Mouse (Mus musculus) CH12.LX (cell line): ENCODE results near the gene Klhl8. TPM values are rescaled to one million over a fixed set of nuclear protein-coding genes. Genes with fewer than 3 reads are reported as not detected.

Source experiments
- DNase-seq: peaks from one replicate; pipeline ENCODE4 v3.0.0-alpha.2; 2013; ENCODE audit errors: extremely low read depth
- H3K27ac ChIP-seq: 2 replicates; pipeline ENCODE4 v1.5.1; 2012; ENCODE audit warnings: low read depth, mild to moderate bottlenecking, control low read depth, moderate library complexity; ENCODE audit not compliant: insufficient read depth
- H3K27me3 ChIP-seq: replicated peaks from 2 replicates; pipeline ENCODE3; 2012; ENCODE audit warnings: inconsistent platforms
- H3K36me3 ChIP-seq, 2 experiments: replicated peaks in 1 of 2; 2 replicates each; pipeline versions ENCODE3 to v1.6.1; 2012; ENCODE audit warnings: inconsistent platforms in 1 of 2, low read length in 1 of 2, mild to moderate bottlenecking in 1 of 2, mixed read lengths in 1 of 2, moderate library complexity in 1 of 2; ENCODE audit not compliant: control insufficient read depth in 1 of 2, insufficient read depth in 1 of 2
- H3K4me1 ChIP-seq, 2 experiments: 2 replicates each; pipeline ENCODE4 v1.6.1; 2012; ENCODE audit warnings: inconsistent platforms in 1 of 2, moderate library complexity in 1 of 2; ENCODE audit not compliant: insufficient read depth in 2 of 2, control insufficient read depth in 1 of 2
- H3K4me2 ChIP-seq: 2 replicates; pipeline ENCODE4 v1.6.1; 2012; ENCODE audit warnings: low read depth, mild to moderate bottlenecking, control low read depth; ENCODE audit not compliant: poor library complexity, insufficient read depth, severe bottlenecking
- H3K4me3 ChIP-seq, 3 experiments: fragments of 150-350 bp in 1 of 3; sonication (generic) in 1 of 3; replicated peaks in 1 of 3; 2 replicates each; pipeline versions ENCODE3 to v1.5.1; 2011 to 2012; ENCODE audit warnings: low read depth in 2 of 3, low read length in 2 of 3, mild to moderate bottlenecking in 2 of 3, moderate library complexity in 2 of 3, control low read depth in 1 of 3, improper control_type of control experiment in 1 of 3, inconsistent platforms in 1 of 3, mixed read lengths in 1 of 3; ENCODE audit not compliant: poor library complexity in 1 of 3
- H3K79me2 ChIP-seq: replicated peaks from 2 replicates; pipeline ENCODE4 v1.6.1; 2012; ENCODE audit warnings: mild to moderate bottlenecking, moderate library complexity; ENCODE audit not compliant: control insufficient read depth, poor library complexity, insufficient read depth, severe bottlenecking; ENCODE audit errors: extremely low read depth
- H3K9ac ChIP-seq: 2 replicates; pipeline ENCODE4 v1.6.1; 2012; ENCODE audit warnings: low read depth, mild to moderate bottlenecking, control low read depth, moderate library complexity; ENCODE audit not compliant: insufficient read depth
- H3K9me3 ChIP-seq: replicated peaks from 2 replicates; pipeline ENCODE3; 2012; ENCODE audit warnings: low read length, inconsistent platforms, mixed read lengths
- BHLHE40 ChIP-seq: IDR thresholded peaks from 2 replicates; pipeline ENCODE4 v1.6.1; 2011; ENCODE audit warnings: mild to moderate bottlenecking, low read depth, low read length, improper control_type of control experiment
- CTCF ChIP-seq, 2 experiments: IDR thresholded peaks in 1 of 2; conservative IDR thresholded peaks in 1 of 2; 2 replicates each; pipeline ENCODE4 v1.5.1; 2011 to 2012; ENCODE audit warnings: low read depth in 2 of 2, low read length in 2 of 2, improper control_type of control experiment in 1 of 2, inconsistent platforms in 1 of 2, mild to moderate bottlenecking in 1 of 2, moderate library complexity in 1 of 2
- E2F4 ChIP-seq: IDR thresholded peaks from 2 replicates; pipeline ENCODE4 v1.6.1; 2011; ENCODE audit warnings: low read depth, low read length, improper control_type of control experiment; ENCODE audit not compliant: insufficient replicate concordance
- ETS1 ChIP-seq: conservative IDR thresholded peaks from 2 replicates; pipeline ENCODE4 v1.6.1; 2012; ENCODE audit warnings: low read depth, mild to moderate bottlenecking, inconsistent platforms, low read length, improper control_type of control experiment, moderate library complexity
- IRF4 ChIP-seq: IDR thresholded peaks from 2 replicates; pipeline ENCODE4 v1.6.1; 2014; ENCODE audit warnings: low read depth, mild to moderate bottlenecking, inconsistent platforms, low read length, improper control_type of control experiment
- JUN ChIP-seq: IDR thresholded peaks from 2 replicates; pipeline ENCODE4 v1.6.1; 2011; ENCODE audit warnings: low read depth, mild to moderate bottlenecking, low read length, improper control_type of control experiment, moderate library complexity; ENCODE audit not compliant: insufficient read depth
- KAT2A ChIP-seq: IDR thresholded peaks from 2 replicates; pipeline ENCODE4 v1.6.1; 2012; ENCODE audit warnings: low read length, improper control_type of control experiment, inconsistent platforms; ENCODE audit not compliant: insufficient replicate concordance
- MAZ ChIP-seq: IDR thresholded peaks from 2 replicates; pipeline ENCODE4 v1.6.1; 2012; ENCODE audit warnings: low read depth, mild to moderate bottlenecking, inconsistent platforms, low read length, improper control_type of control experiment, moderate library complexity
- MEF2A ChIP-seq: IDR thresholded peaks from 2 replicates; pipeline ENCODE4 v1.6.1; 2014; ENCODE audit warnings: low read depth, mild to moderate bottlenecking, inconsistent platforms, low read length, improper control_type of control experiment, borderline replicate concordance
- NRF1 ChIP-seq: IDR thresholded peaks from 2 replicates; pipeline ENCODE4 v1.6.1; 2014; ENCODE audit warnings: low read depth, mild to moderate bottlenecking, inconsistent platforms, low read length, improper control_type of control experiment, moderate library complexity
- RAD21 ChIP-seq: IDR thresholded peaks from 2 replicates; pipeline ENCODE4 v1.6.1; 2011; ENCODE audit warnings: low read depth, mild to moderate bottlenecking, low read length, improper control_type of control experiment, moderate library complexity
- SIN3A ChIP-seq: IDR thresholded peaks from 2 replicates; pipeline ENCODE4 v1.6.1; 2012; ENCODE audit warnings: low read length, improper control_type of control experiment, inconsistent platforms
- TBP ChIP-seq: conservative IDR thresholded peaks from 2 replicates; pipeline ENCODE4 v1.6.1; 2011; ENCODE audit warnings: low read depth, low read length, improper control_type of control experiment
- ZC3H11A ChIP-seq: IDR thresholded peaks from 2 replicates; pipeline ENCODE4 v1.6.1; 2012; ENCODE audit warnings: low read depth, mild to moderate bottlenecking, inconsistent platforms, low read length, improper control_type of control experiment
- ZKSCAN1 ChIP-seq: IDR thresholded peaks from 2 replicates; pipeline ENCODE4 v1.6.1; 2012; ENCODE audit warnings: low read depth, inconsistent platforms, low read length, improper control_type of control experiment, borderline replicate concordance
- ZNF384 ChIP-seq: IDR thresholded peaks from 2 replicates; pipeline ENCODE4 v1.6.1; 2012; ENCODE audit warnings: low read depth, low read length, improper control_type of control experiment, inconsistent platforms
- dilution Hi-C: fragments of 300-500 bp; cut with MboI; formaldehyde crosslinking; loops from 2 replicates; pipeline ENCODE4 v1.14.3; 2020; ENCODE audit warnings: low sequenced_read_pairs; ENCODE audit not compliant: extremely low pct_unique_long_range_greater_than_20kb, extremely low pct_ligation_motif_present
- in situ Hi-C: fragments of 300-500 bp; cut with MboI; formaldehyde crosslinking; loops from 3 replicates; pipeline ENCODE4 v1.14.3; 2019; ENCODE audit warnings: low sequenced_read_pairs, low pct_ligation_motif_present, low pct_unique_long_range_greater_than_20kb, mixed read lengths
- polyA plus RNA-seq: library from polyadenylated mRNA; unstranded; fragments of >175 nt; gene quantifications from 2 replicates; pipeline ENCODE4 v1.2.1, GENCODE M21; 2012; ENCODE audit warnings: low read depth; ENCODE audit not compliant: insufficient read length
- total RNA-seq, 2 experiments: library from RNA; depleted of rRNA; stranded (reverse); fragments of 300-350 nt in 1 of 2; fragments of >200 nt in 1 of 2; gene quantifications; 2 replicates each; pipeline ENCODE4 v1.2.3; 2012 to 2014

The Klhl8 gene
- total and polyA plus RNA-seq, 3 experiments: 3.4 to 15.6 (median 5.4) TPM

- H3K27me3 ChIP-seq: no peaks in the 10 kb centered on the region
- DNase-seq: no peak
- peaks cover 89 to 99% of the 10 kb centered on the region in 2 experiments for H3K36me3 ChIP-seq
- H3K9ac ChIP-seq: no peak overlapping the region
- H3K27ac ChIP-seq: no peak overlapping the region
- no peaks in the 10 kb centered on the region for H3K4me1 ChIP-seq
- dilution Hi-C loops: no loop called here
- TF ChIP-seq E2F4: no peak
- peak in 1 of 2 experiments; percentile 48; a peak in 2 of 4 replicates for TF ChIP-seq CTCF (conservative IDR thresholded peaks at IDR 0.05 in 1 of 2, IDR thresholded peaks at IDR 0.05 in 1 of 2; ENCODE audit: low read depth in 2 of 2, low read length in 2 of 2)
- TF ChIP-seq ZKSCAN1: no peak
- TF ChIP-seq ETS1: no peak
- TF ChIP-seq TBP: no peak
- TF ChIP-seq JUN: no peak
- TF ChIP-seq NRF1: no peak
- TF ChIP-seq, all 38 proteins: peak for 1
- Histone ChIP-seq H3K4me3 (no peak overlapping the region), H3K4me2 (no peak overlapping the region), H3K9me3 (no peaks in the 10 kb centered on the region), H3K79me2 (peaks cover 14% of the 10 kb centered on the region)
- in situ Hi-C loops: no loop called here
Measured at GRCm38 (mm10) chr5:103830886-103831285, 80.2 kb downstream of the Klhl8 start.

GRCm38 (mm10) chr5:103829158-103829557 is 81.9 kb downstream of the Klhl8 start:
- no peaks in the 10 kb centered on the region for H3K9me3 ChIP-seq
- no peak for DNase-seq
- peaks cover 78 to 93% of the 10 kb centered on the region in 2 experiments for H3K36me3 ChIP-seq
- peaks cover 18% of the 10 kb centered on the region for H3K79me2 ChIP-seq
- H3K4me2 ChIP-seq: no peak overlapping the region
- no peak overlapping the region for H3K27ac ChIP-seq
- peaks cover 0 to 6% of the 10 kb centered on the region in 2 experiments; a peak in 1 of 4 replicates for H3K4me1 ChIP-seq
- dilution Hi-C loops: no loop called here
- TF ChIP-seq KAT2A (no peak), IRF4 (no peak), MEF2A (no peak), ZNF384 (no peak), MAZ (no peak), SIN3A (no peak), JUN (no peak), BHLHE40 (no peak), RAD21 (no peak), ZC3H11A (no peak), E2F4 (no peak)
- TF ChIP-seq, all 38 proteins: peak for 0
- in situ Hi-C loops: no loop called here
- Histone ChIP-seq H3K4me3 (no peak overlapping the region), H3K9ac (no peak overlapping the region), H3K27me3 (no peaks in the 10 kb centered on the region)
